Mouse (Mus musculus) neural tube, embryonic 10.5 days (tissue): ENCODE results near the gene Rbbp9.

Experiments
- DNase-seq: peaks from one replicate; pipeline ENCODE4 v3.0.0-alpha.2; 2017; ENCODE audit warnings: low spot score; ENCODE audit errors: extremely low spot score

The Rbbp9 gene

GRCm38 (mm10) chr2:144514619-144515018 lies 36.0 kb downstream of the Rbbp9 start:
- DNase-seq = no peak

- no peak for DNase-seq
Observed at GRCm38 (mm10) chr2:144502134-144502533, 48.5 kb downstream of the Rbbp9 start.
